Mouse (Mus musculus): ENCODE measurements around the gene Nuak2. TPM values are rescaled to one million over a fixed set of nuclear protein-coding genes. Genes with fewer than 3 reads are reported as not detected.

Gene Nuak2
- polyA plus RNA-seq, 1 experiment from 2014 or later: 49.9 TPM

- peak overlapping the region; percentile 51; the same call in 1 of the 2 replicates for H3K27ac ChIP-seq
- peaks cover 64% of the 10 kb centered on the region for H3K4me1 ChIP-seq
- no peak overlapping the region for H3K4me2 ChIP-seq
- H3K4me3 ChIP-seq (replicated peaks): no peak overlapping the region
- H3K36me3 ChIP-seq (replicated peaks): peaks cover 60% of the 10 kb centered on the region
- ATAC-seq (ENCODE audit: low FRiP score): no peak
- no peaks in the 10 kb centered on the region for H3K27me3 ChIP-seq
- peak overlapping the region; percentile 17; the same call in 1 of the 2 replicates for H3K9ac ChIP-seq
- no peaks in the 10 kb centered on the region for H3K9me3 ChIP-seq
- WGBS: 44% methylated on average over 4 of the region's 4 CpGs
Observed at GRCm38 (mm10) chr1:132375256-132375655, 59.3 kb downstream of the Nuak2 start.

GRCm38 (mm10) chr1:132376211-132377054, 60.5 kb downstream of the Nuak2 start:
- Histone ChIP-seq H3K9me3 (no peaks in the 10 kb centered on the region), H3K4me3 (replicated peaks) (no peak overlapping the region), H3K36me3 (replicated peaks) (peaks cover 62% of the 10 kb centered on the region), H3K27ac (no peak overlapping the region), H3K4me2 (no peak overlapping the region), H3K27me3 (no peaks in the 10 kb centered on the region), H3K4me1 (peaks cover 56% of the 10 kb centered on the region), H3K9ac (no peak overlapping the region)
- WGBS: 87% methylated on average over 8 of the region's 8 CpGs
- ATAC-seq (ENCODE audit: low FRiP score): no peak

GRCm38 (mm10) chr1:132377055-132377365, 61.1 kb downstream of the Nuak2 start:
- no peak overlapping the region for H3K27ac ChIP-seq
- WGBS: 76% methylated on average over 7 of the region's 7 CpGs

GRCm38 (mm10) chr1:132377811-132378210, 61.9 kb downstream of the Nuak2 start:
- H3K36me3 ChIP-seq (replicated peaks): peaks cover 63% of the 10 kb centered on the region
- no peaks in the 10 kb centered on the region for H3K27me3 ChIP-seq
- no peaks in the 10 kb centered on the region for H3K9me3 ChIP-seq
- H3K9ac ChIP-seq: no peak overlapping the region
- H3K4me2 ChIP-seq: no peak overlapping the region
- no peak overlapping the region for H3K4me3 ChIP-seq (replicated peaks)
- H3K4me1 ChIP-seq: peaks cover 42% of the 10 kb centered on the region
- H3K27ac ChIP-seq: no peak overlapping the region
- no peak for ATAC-seq (ENCODE audit: low FRiP score)
- WGBS: 88% methylated on average over 3 of the region's 3 CpGs

More at GRCm38 (mm10) chr1:132377055-132377365, 61.1 kb downstream of the Nuak2 start:
- no peaks in the 10 kb centered on the region for H3K27me3 ChIP-seq
- H3K9me3 ChIP-seq: no peaks in the 10 kb centered on the region
- H3K4me3 ChIP-seq (replicated peaks): no peak overlapping the region
- H3K4me2 ChIP-seq: no peak overlapping the region
- no peak overlapping the region for H3K9ac ChIP-seq
- ATAC-seq (ENCODE audit: low FRiP score): no peak
- peaks cover 50% of the 10 kb centered on the region for H3K4me1 ChIP-seq
- peaks cover 63% of the 10 kb centered on the region for H3K36me3 ChIP-seq (replicated peaks)

- no peak overlapping the region for H3K4me2 ChIP-seq
- H3K4me3 ChIP-seq (replicated peaks): no peak overlapping the region
- peaks cover 50% of the 10 kb centered on the region for H3K36me3 ChIP-seq (replicated peaks)
- peaks cover 30% of the 10 kb centered on the region for H3K4me1 ChIP-seq
- 88% methylated on average over 27 of the region's 27 CpGs for WGBS
- no peak for ATAC-seq (ENCODE audit: low FRiP score)
- no peaks in the 10 kb centered on the region for H3K9me3 ChIP-seq
- H3K27ac ChIP-seq: no peak overlapping the region
- no peak overlapping the region for H3K9ac ChIP-seq
- no peaks in the 10 kb centered on the region for H3K27me3 ChIP-seq
Observed at GRCm38 (mm10) chr1:132380550-132381100, 64.7 kb downstream of the Nuak2 start.

GRCm38 (mm10) chr1:132381929-132382328, 66.0 kb downstream of the Nuak2 start:
- WGBS: 85% methylated on average over 10 of the region's 10 CpGs
- Histone ChIP-seq H3K4me1 (peaks cover 35% of the 10 kb centered on the region), H3K4me3 (replicated peaks) (no peak overlapping the region), H3K9me3 (no peaks in the 10 kb centered on the region), H3K27ac (no peak overlapping the region), H3K9ac (no peak overlapping the region), H3K4me2 (no peak overlapping the region), H3K27me3 (no peaks in the 10 kb centered on the region), H3K36me3 (replicated peaks) (peaks cover 50% of the 10 kb centered on the region)
- ATAC-seq (ENCODE audit: low FRiP score): no peak

Other genes with a start within 250 kb of the Nuak2 start
- gene Mfsd4a, start 248.1 kb upstream of the Nuak2 start, polyA plus RNA-seq (2016; fragmentation: Nextera tagmentation; extraction: Ambion mirVana): 14.2 and 16.0 TPM in 2 replicates
- gene Cdk18, start 176.4 kb upstream of the Nuak2 start, polyA plus RNA-seq (2016; fragmentation: Nextera tagmentation; extraction: Ambion mirVana): 0.56 and 1.0 TPM in 2 replicates
- gene Lemd1, start 124.7 kb upstream of the Nuak2 start, polyA plus RNA-seq (2016; fragmentation: Nextera tagmentation; extraction: Ambion mirVana): 12.3 and 14.7 TPM in 2 replicates
- 5.0 and 5.7 TPM in 2 replicates for gene AC124108.1, start 124.7 kb upstream of the Nuak2 start, polyA plus RNA-seq (2016; fragmentation: Nextera tagmentation; extraction: Ambion mirVana)
- 0.38 and 0.59 TPM in 2 replicates for gene Gm10188, start 86.4 kb upstream of the Nuak2 start, polyA plus RNA-seq (2016; fragmentation: Nextera tagmentation; extraction: Ambion mirVana)
- gene Klhdc8a, start 17.5 kb upstream of the Nuak2 start, polyA plus RNA-seq (2016; fragmentation: Nextera tagmentation; extraction: Ambion mirVana): 1.7 TPM in 2 replicates
- gene Tmcc2, start 75.2 kb downstream of the Nuak2 start, polyA plus RNA-seq (2016; fragmentation: Nextera tagmentation; extraction: Ambion mirVana): 24.0 and 26.9 TPM in 2 replicates
- 14.7 and 16.1 TPM in 2 replicates for gene Dstyk, start 101.4 kb downstream of the Nuak2 start, polyA plus RNA-seq (2016; fragmentation: Nextera tagmentation; extraction: Ambion mirVana)
- gene Rbbp5, start 161.2 kb downstream of the Nuak2 start, polyA plus RNA-seq (2016; fragmentation: Nextera tagmentation; extraction: Ambion mirVana): 63.3 and 67.3 TPM in 2 replicates
- 1.4 and 1.6 TPM in 2 replicates for gene Tmem81, start 190.1 kb downstream of the Nuak2 start, polyA plus RNA-seq (2016; fragmentation: Nextera tagmentation; extraction: Ambion mirVana)
- gene Cntn2, start 227.1 kb downstream of the Nuak2 start, polyA plus RNA-seq (2016; fragmentation: Nextera tagmentation; extraction: Ambion mirVana): 37.0 and 37.5 TPM in 2 replicates

All from forebrain, embryonic 12.5 days (tissue).